Mouse (Mus musculus) telencephalon, adult 2 months (tissue): ENCODE results near the gene Klf11.
"Not testable (repeated sequence)": the region's sequence is repeated elsewhere in the genome, so short reads cannot be mapped to it uniquely, and the experiment has no call there.

Experiments
- DNase-seq: peaks from one replicate; pipeline ENCODE4 v3.0.0-alpha.2; 2011; ENCODE audit warnings: low read depth, low spot score

Gene Klf11

DNA sequence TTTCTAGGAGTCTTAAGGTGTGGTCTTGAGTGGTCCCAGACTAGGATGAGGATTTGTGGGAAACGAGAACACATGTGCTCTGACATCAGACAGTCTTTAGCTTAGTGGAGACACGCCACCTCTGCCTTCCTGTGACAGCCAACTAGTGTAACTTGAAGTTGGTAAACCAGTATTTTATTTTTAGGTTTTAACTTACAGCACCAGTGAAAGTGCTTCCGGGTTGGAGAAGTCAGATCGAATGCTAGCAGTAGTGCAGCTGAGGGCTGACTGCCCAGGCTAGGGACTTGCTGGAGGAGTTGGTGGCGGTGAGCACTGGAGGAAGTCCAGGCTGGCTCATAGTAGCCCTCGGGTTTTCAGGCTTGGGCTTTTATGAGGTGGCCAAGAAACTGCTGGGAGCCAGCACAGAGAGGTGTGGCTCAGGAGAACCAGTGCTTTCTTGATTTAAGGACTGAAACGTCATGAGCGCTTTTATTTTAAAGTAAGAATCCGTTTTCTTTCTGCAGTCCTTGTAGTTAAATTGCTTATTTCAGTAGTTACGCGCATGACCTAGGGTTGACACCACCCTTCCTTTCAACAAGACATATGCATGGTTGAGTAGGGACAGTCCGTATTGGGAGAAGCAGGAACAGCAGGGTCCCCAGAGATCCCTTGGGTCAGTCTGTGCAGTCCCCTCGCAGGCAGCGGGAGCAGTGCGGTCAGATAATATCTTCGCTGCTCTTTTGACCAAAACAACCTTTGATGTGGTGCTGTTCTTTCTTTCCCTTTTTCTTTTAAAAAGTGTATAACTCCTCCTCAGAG lies 3.2 kb downstream of the Klf11 start:
- DNase-seq, result no peak

DNA sequence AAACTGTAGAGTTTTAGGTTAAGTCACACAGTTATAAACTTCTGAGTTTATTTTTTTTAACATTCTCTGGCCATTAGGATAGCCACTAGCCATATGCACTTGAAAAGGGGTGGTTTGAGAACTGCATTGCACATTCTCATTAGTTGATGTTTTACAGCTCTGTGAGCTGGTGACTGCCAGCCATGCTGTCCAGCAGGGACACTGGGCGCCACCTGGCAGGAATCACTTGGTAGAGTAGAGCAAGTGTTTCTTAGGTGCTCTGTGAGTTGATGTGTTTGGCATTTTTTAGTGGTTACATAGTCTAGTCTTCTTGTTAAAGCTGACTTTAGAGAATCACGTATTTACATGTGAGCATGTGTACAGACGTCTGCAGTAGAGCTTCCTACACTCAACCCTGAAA lies 5.4 kb downstream of the Klf11 start:
- no peak for DNase-seq

DNA sequence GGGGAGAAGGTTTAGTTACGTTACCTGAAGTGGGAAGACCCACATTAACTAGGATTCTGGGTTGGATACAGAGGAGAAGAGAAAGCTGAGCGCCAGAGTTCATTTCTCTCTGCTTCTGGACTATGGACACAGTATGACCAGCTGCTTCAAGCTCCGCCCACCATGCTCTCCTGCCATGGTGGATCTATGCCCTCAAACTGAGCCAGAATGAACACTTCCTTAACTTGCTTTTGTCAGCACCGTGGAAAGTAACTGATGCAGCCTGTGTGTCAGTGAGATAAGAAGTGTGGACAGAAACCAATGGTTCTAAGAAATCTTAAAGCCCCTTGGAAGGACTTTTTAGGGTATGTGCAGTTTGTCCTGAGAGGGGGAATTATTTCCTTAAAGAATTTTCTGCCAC lies 7.9 kb downstream of the Klf11 start:
- DNase-seq, result no peak

DNA sequence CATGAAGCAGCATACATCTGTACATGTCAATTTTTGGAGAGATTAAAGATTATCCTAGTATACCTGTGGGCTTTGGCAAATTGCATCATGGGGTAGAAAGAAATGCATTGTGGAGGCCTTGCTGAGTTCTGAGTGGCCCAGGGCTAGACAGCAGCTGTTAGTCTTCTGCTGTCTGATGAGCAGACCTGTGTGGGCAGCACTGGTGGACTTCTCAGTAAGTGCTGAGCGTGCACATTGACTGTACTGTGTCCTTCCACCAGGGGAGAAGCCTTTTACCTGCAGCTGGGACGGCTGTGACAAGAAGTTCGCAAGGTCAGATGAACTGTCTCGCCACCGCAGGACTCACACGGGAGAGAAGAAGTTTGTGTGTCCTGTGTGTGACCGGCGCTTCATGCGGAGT lies 8.8 kb downstream of the Klf11 start:
- no peak for DNase-seq

DNA sequence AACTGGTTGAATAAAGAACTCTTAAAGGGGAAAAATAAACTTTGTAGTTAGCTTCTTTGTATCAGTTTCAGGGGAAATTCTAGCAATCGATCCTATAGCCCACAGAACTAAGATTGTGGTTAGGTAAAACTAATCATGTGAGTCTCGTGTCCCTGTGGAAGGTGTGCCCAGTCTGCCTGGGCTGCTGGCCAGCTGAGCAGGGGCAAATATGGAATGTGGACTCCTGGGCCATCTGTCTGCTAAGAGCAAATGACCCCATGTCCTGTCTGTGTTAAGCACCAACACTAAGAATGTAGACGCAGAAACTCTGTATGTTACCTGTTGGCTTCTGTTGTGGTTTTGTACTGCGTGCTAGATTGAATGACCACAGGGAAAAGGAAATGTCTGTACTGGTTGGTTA lies 10.0 kb downstream of the Klf11 start:
- DNase-seq, result no peak

DNA sequence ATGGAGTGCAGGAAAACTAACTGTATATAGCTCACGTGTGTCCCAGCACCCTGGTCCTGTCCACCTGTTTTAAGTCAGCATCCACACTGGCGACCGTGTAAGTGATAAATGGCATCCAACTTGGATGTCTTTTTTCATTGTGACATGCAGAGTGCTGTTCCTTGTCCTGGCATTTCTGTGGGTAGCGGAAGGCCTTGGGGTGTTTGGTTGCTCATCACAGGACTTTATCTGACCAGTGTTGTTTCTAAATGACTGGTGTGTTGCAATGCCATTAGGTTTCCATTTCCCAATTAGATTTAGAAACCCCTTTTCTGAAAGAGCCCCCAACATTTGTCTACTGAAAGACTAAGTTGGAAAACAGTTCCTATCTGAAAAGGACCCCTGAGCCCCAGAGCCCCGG lies 11.1 kb downstream of the Klf11 start:
- no peak for DNase-seq

- DNase-seq, result no peak
These were observed 29.0 kb downstream of the Klf11 start for GRCm38 (mm10) chr12:24680096-24680491.

- no peak for DNase-seq
These were observed 29.6 kb downstream of the Klf11 start for GRCm38 (mm10) chr12:24680492-24681285.

- DNase-seq, result no peak
These were observed 30.4 kb downstream of the Klf11 start, which contains the start of gene Cys1 for GRCm38 (mm10) chr12:24681286-24682023. Gene Cys1, minus strand, starts transcription at chr12:24681813.

DNA sequence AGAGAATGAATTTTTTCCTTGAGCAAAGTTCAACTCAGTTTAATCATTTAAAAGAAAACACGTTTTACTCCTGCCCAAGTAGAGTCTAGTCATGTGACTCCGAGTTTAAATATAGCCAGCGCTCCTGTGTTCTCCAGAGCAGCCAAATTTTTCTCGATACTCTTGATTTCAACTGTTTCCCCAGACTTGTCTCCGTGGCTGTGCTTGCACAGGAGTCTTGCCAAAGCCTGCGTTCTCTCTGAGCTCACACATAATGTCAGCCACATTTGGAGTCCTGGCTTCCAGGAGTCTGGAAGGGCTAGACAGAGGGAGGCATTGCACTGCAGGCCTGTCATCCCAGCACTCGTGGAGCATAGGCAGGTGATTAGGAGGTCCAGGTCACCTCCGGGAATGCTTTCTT lies 31.5 kb downstream of the Klf11 start:
- peak; percentile 74 for DNase-seq

- DNase-seq, result no peak
These were observed 32.4 kb downstream of the Klf11 start for GRCm38 (mm10) chr12:24683461-24683860.

DNA sequence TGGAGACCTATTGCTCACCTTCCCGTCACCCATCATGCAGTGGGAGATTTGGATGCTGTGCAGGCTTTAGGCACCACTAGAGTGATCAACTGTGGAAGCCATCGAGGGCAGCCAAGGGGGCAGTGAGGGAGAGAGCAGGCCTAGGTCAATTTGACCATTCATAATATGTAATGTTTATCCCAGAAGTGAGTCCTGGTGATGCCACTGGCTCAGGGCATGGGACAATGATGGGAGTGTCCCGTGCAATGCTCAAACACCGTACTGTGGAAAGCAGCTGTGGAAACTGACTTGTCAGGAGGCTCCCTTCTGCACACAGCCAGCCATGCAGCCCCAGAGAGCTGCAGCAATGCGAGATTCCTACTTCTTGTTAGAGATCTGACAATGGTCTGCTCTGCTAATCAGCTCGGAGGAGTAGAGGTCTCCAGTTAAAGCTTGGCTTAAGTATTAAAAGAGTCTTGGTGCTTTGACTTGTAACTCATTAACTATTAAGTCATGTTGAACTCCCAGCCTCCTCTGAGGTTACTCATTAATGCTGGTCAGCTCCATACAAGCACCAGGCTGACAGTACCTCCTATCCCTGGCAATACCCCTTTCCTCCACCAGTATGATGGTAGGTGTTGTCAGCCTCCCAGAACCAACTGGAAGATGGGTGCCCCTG lies 35.1 kb downstream of the Klf11 start:
- no peak for DNase-seq

DNA sequence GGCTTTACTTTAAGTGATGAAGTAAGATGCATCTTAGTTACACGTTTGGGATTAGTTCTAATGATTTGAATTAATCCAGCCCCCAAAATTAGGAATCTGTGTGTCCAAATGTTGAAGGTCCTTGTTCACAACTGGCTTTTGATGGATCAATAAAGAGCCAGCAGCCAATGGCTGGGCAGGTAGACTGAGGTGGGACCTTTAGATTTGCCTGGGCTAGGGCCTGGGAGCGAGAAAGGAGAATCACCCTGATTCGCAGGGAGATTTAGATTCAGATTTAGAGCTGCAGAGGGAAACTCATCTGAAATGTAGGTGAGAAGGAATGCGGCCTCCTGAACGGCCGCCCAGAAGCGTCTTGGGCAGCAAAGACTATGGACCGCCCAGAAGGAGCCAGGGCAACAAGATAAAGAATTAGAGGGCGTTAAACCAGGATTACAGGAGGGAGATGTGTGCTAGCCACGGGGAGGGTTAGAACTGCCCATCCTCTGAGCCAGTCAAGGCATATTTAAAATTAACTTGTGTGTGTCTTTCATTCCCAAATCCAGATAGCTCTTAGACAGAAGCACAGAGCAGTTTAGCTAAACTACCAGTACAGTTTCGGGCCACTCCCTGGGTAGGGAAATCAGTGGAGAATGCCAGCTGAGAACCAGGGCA lies 35.7 kb downstream of the Klf11 start:
- no peak for DNase-seq

DNA sequence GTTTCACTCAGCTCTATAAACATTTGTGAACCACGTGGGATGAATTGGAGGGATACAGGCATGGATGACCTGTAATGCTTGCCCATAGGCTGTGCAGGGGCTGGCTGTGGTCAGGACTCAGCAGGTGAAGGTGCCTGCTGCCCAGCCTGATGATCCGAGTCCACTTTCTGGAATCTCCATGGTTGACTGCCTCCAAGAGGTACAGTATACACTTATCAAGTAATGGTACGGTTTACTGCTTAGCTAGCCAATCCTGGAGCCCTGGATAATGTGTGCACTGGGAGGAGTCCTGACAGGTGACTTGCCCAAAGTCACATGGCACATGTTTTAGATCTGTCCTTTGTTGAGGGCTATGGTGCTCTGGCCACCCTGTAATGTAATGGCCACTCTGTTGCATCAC lies 39.3 kb downstream of the Klf11 start:
- DNase-seq, result no peak

GRCm38 (mm10) chr12:24696500-24697483 lies 45.7 kb downstream of the Klf11 start:
- DNase-seq, result peak; percentile 52

- no peak for DNase-seq
These were observed 46.6 kb downstream of the Klf11 start for GRCm38 (mm10) chr12:24697484-24698204.

GRCm38 (mm10) chr12:24698514-24698913 lies 47.4 kb downstream of the Klf11 start:
- DNase-seq, result no peak

- no peak for DNase-seq
These were observed 48.5 kb downstream of the Klf11 start for GRCm38 (mm10) chr12:24699578-24699977.

- DNase-seq, result not testable (repeated sequence)
These were observed 50.5 kb downstream of the Klf11 start for GRCm38 (mm10) chr12:24701621-24702020.
